Mouse (Mus musculus) thymus, adult 2 months (tissue): Measurements from ENCODE around the gene Npvf.

ENCODE experiments used
- CTCF ChIP-seq: fragments of 200-500 bp; IDR thresholded peaks from 2 replicates; pipeline ENCODE4 v1.5.1; 2012; ENCODE audit warnings: mild to moderate bottlenecking, control low read depth, low read length, moderate library complexity, borderline replicate concordance; ENCODE audit not compliant: control insufficient read depth, poor library complexity, insufficient read depth; ENCODE audit errors: extremely low read depth
- POLR2A ChIP-seq: fragments of 200-500 bp; IDR thresholded peaks from 2 replicates; pipeline ENCODE4 v1.6.1; 2012; ENCODE audit warnings: mild to moderate bottlenecking, low read length, control low read depth, moderate library complexity; ENCODE audit not compliant: control insufficient read depth, poor library complexity, insufficient read depth; ENCODE audit errors: extremely low read depth

GRCm38 (mm10) chr6:50665020-50665419 is 10.8 kb upstream of the Npvf start:
- TF ChIP-seq CTCF (no peak), POLR2A (no peak)
